Mouse (Mus musculus): ENCODE results near the gene Elobl. TPM values are rescaled to one million over a fixed set of nuclear protein-coding genes. Genes with fewer than 3 reads are reported as not detected.
"Not testable (repeated sequence)": the region's sequence is repeated elsewhere in the genome, so short reads cannot be mapped to it uniquely, and the experiment has no call there.

The Elobl gene
- not detected for total RNA-seq (2021)
- long read RNA-seq, experiment 1, result 0 reads
- long read RNA-seq, experiment 2, result 0 reads

- intact Hi-C loops (cut with DNase I), result no loop called here
- DNase-seq, result no peak
Observed at GRCm38 (mm10) chr11:88966881-88967361, at the start of gene Elobl. Gene Elobl (minus strand): TSS chr11:88966931.

GRCm38 (mm10) chr11:89012241-89012640, 45.5 kb upstream of the Elobl start:
- no peak for DNase-seq
- intact Hi-C loops (cut with DNase I), result no loop called here

GRCm38 (mm10) chr11:89009496-89009895, 42.8 kb upstream of the Elobl start:
- intact Hi-C loops (cut with DNase I), result no loop called here
- no peak for DNase-seq

GRCm38 (mm10) chr11:89009066-89009465, 42.3 kb upstream of the Elobl start:
- intact Hi-C loops (cut with DNase I), result no loop called here
- DNase-seq, result no peak

- DNase-seq, result no peak
- intact Hi-C loops (cut with DNase I), result no loop called here
Observed at GRCm38 (mm10) chr11:89007582-89007981, 40.9 kb upstream of the Elobl start.

- no peak for DNase-seq
- intact Hi-C loops (cut with DNase I), result no loop called here
Observed at GRCm38 (mm10) chr11:89006404-89006803, 39.7 kb upstream of the Elobl start.

GRCm38 (mm10) chr11:89005473-89005872, 38.7 kb upstream of the Elobl start:
- no peak for DNase-seq
- intact Hi-C loops (cut with DNase I), result no loop called here

- DNase-seq, result no peak
- intact Hi-C loops (cut with DNase I), result no loop called here
Observed at GRCm38 (mm10) chr11:89003726-89004125, 37.0 kb upstream of the Elobl start.

- intact Hi-C loops (cut with DNase I), result no loop called here
- no peak for DNase-seq
Observed at GRCm38 (mm10) chr11:89003078-89003477, 36.3 kb upstream of the Elobl start.

GRCm38 (mm10) chr11:89002621-89003020, 35.9 kb upstream of the Elobl start:
- intact Hi-C loops (cut with DNase I), result no loop called here

GRCm38 (mm10) chr11:89002068-89002467, 35.3 kb upstream of the Elobl start:
- intact Hi-C loops (cut with DNase I), result no loop called here
- DNase-seq, result no peak

More at GRCm38 (mm10) chr11:89002621-89003020, 35.9 kb upstream of the Elobl start:
- no peak for DNase-seq

GRCm38 (mm10) chr11:89001569-89001968, 34.8 kb upstream of the Elobl start:
- intact Hi-C loops (cut with DNase I), result loop anchor here (2.0 kb wide), 1 partner anchor 59 kb away; no protein-coding TSS in a partner anchor

GRCm38 (mm10) chr11:89000527-89000819, 33.7 kb upstream of the Elobl start:
- intact Hi-C loops (cut with DNase I), result loop anchor here (2.0 kb wide), 1 partner anchor 60 kb away; no protein-coding TSS in a partner anchor

More at GRCm38 (mm10) chr11:89001569-89001968, 34.8 kb upstream of the Elobl start:
- no peak for DNase-seq

GRCm38 (mm10) chr11:88999723-89000526, 33.2 kb upstream of the Elobl start:
- peak in 1 of 2 experiments; percentile 34 for DNase-seq
- intact Hi-C loops (cut with DNase I), result loop anchor here (2.0 kb wide), 2 partner anchors 23 to 61 kb away; no protein-coding TSS in a partner anchor

More at GRCm38 (mm10) chr11:89000527-89000819, 33.7 kb upstream of the Elobl start:
- DNase-seq, result no peak

GRCm38 (mm10) chr11:88998974-88999722, 32.4 kb upstream of the Elobl start, which contains the start of gene Trim25:
Gene Trim25 (plus strand): TSS chr11:88999376.
- peak; percentile 93 to 95 for DNase-seq

GRCm38 (mm10) chr11:88998406-88998805, 31.7 kb upstream of the Elobl start:
- intact Hi-C loops (cut with DNase I), result loop anchor here (2.0 kb wide), 1 partner anchor 24 kb away; no protein-coding TSS in a partner anchor
- DNase-seq, result no peak

More at GRCm38 (mm10) chr11:88998974-88999722, 32.4 kb upstream of the Elobl start, which contains the start of gene Trim25:
- intact Hi-C loops (cut with DNase I), result loop anchor here (2.0 kb wide), 1 partner anchor 24 kb away; no protein-coding TSS in a partner anchor

GRCm38 (mm10) chr11:88997343-88997742, 30.6 kb upstream of the Elobl start:
- DNase-seq; intact Hi-C loops (cut with DNase I): not testable (repeated sequence)

- peak in 1 of 2 experiments; percentile 51 for DNase-seq
- intact Hi-C loops (cut with DNase I), result no loop called here
Observed at GRCm38 (mm10) chr11:88996427-88996826, 29.7 kb upstream of the Elobl start.

- intact Hi-C loops (cut with DNase I), result no loop called here
- no peak for DNase-seq
Observed at GRCm38 (mm10) chr11:88995616-88996015, 28.9 kb upstream of the Elobl start.

GRCm38 (mm10) chr11:88994492-88994891, 27.8 kb upstream of the Elobl start:
- intact Hi-C loops (cut with DNase I), result no loop called here
- DNase-seq, result no peak

GRCm38 (mm10) chr11:88993625-88994024, 26.9 kb upstream of the Elobl start:
- intact Hi-C loops (cut with DNase I), result loop anchor here (1.0 to 2.0 kb wide), 2 partner anchors 46 to 75 kb away; no protein-coding TSS in a partner anchor
- peak; percentile 72 to 77 for DNase-seq

Measured in heart, postnatal 14 days (tissue).